Mouse (Mus musculus) heart, embryonic 14.5 days (tissue): ENCODE results near the gene Rbm12b1. TPM values are rescaled to one million over a fixed set of nuclear protein-coding genes. Genes with fewer than 3 reads are reported as not detected.

Experiments
- polyA plus RNA-seq: library from polyadenylated mRNA; unstranded; fragments of >200 nt; fragmentation: Nextera tagmentation; extraction: Ambion mirVana; gene quantifications from 2 replicates; pipeline ENCODE4 v1.2.1, GENCODE M21; 2014

Gene Rbm12b1
- polyA plus RNA-seq, 1 experiment from 2014 or later, result 5.5 TPM

Other genes with a start within 250 kb of the Rbm12b1 start
- gene Gm10604, start 159.0 kb upstream of the Rbm12b1 start, polyA plus RNA-seq, result 0.44 and 0.61 TPM in 2 replicates
- gene Rbm12b2, start 50.8 kb upstream of the Rbm12b1 start, polyA plus RNA-seq, result 7.3 and 7.4 TPM in 2 replicates
- 69.4 and 74.7 TPM in 2 replicates for gene Fam92a, start 31.8 kb downstream of the Rbm12b1 start, polyA plus RNA-seq